8 mouse cellular contexts compared by ENCODE assay signal in the genomic region with DNA sequence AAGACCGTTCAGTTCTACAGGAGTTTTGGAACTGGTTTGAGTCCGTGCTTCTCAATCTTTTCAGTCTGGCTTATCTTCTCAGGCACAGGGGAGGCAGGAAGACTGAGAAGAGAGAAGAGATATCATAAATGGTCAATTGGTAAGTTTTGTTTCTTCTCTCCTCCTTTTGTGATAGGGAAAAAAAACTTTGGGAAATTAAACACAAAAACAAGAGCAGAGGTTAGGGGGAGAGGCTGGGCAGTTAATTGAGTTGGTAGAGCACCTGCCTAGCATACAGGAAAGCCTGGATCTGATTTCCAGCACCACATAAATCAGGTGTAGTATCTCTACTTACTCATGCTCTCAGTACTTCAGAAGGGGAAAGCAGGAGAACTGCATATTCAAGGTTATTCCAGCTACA. TPM values are rescaled to one million over a fixed set of nuclear protein-coding genes. Genes with fewer than 3 reads are reported as not detected.
DNase-seq lines count a peak whose midpoint lies in the region; ATAC-seq and TF ChIP-seq lines count a peak whose summit lies in the region.

A gene (minus strand): TSS at position 101 of the 400 bp plus-strand sequence.

- no peaks in the 10 kb centered on the region for H3K4me1 ChIP-seq in liver, embryonic 11.5 days (replicated peaks; ENCODE audit: control insufficient read depth, insufficient read depth, low read length)
- no peaks in the 10 kb centered on the region for H3K4me1 ChIP-seq in hindbrain, embryonic 11.5 days (replicated peaks; ENCODE audit: control insufficient read depth, insufficient read depth, low read length)
- H3K4me1 ChIP-seq in midbrain, embryonic 10.5 days = peaks cover 12% of the 10 kb centered on the region; the same call in 1 of the 2 replicates

- no peak within 1 kb of the TSS for H3K4me3 ChIP-seq in liver, embryonic 11.5 days (ENCODE audit: low read depth, low read length)
- no peak within 1 kb of the TSS for H3K4me3 ChIP-seq in hindbrain, embryonic 11.5 days (ENCODE audit: low read depth, low read length)
- H3K4me3 ChIP-seq in midbrain, embryonic 10.5 days = no peak within 1 kb of the TSS

- TF ChIP-seq CTCF in brain, embryonic 14.5 days (IDR thresholded peaks at IDR 0.05; ENCODE audit: borderline replicate concordance, extremely low read depth, insufficient read depth, insufficient read length) = no peak

- H3K27me3 ChIP-seq in liver, embryonic 11.5 days (replicated peaks; ENCODE audit: control insufficient read depth, insufficient read depth, low read length) = no peaks in the 10 kb centered on the region
- H3K27me3 ChIP-seq in hindbrain, embryonic 11.5 days (ENCODE audit: control insufficient read depth, insufficient read depth, low read length) = no peaks in the 10 kb centered on the region
- H3K27me3 ChIP-seq in midbrain, embryonic 10.5 days (ENCODE audit: low read depth, poor library complexity, severe bottlenecking) = peaks cover 6% of the 10 kb centered on the region; the same call in 1 of the 2 replicates

- no peak for ATAC-seq in liver, embryonic 11.5 days (replicated peaks; ENCODE audit: low FRiP score)
- no peak for ATAC-seq in hindbrain, embryonic 11.5 days (ENCODE audit: low FRiP score)
- ATAC-seq in erythroid progenitor cell, adult 5-6 weeks (replicated peaks; ENCODE audit: low FRiP score, poor library complexity, severe bottlenecking) = no peak

- WGBS in liver, embryonic 11.5 days = 59% methylated on average over 2 of the region's 2 CpGs
- WGBS in hindbrain, embryonic 11.5 days = 86% methylated on average over 2 of the region's 2 CpGs
- WGBS in midbrain, embryonic 10.5 days = 89% methylated on average over 2 of the region's 2 CpGs

- no peak for TF ChIP-seq POLR2A in brain, embryonic 14.5 days (IDR thresholded peaks at IDR 0.05; ENCODE audit: borderline replicate concordance, extremely low read depth, insufficient read depth, insufficient read length, poor library complexity, severe bottlenecking)

- no peak within 1 kb of the TSS for H3K9ac ChIP-seq in liver, embryonic 11.5 days (ENCODE audit: low read depth, low read length)
- H3K9ac ChIP-seq in hindbrain, embryonic 11.5 days (ENCODE audit: low read depth, low read length) = no peak within 1 kb of the TSS

- H3K4me2 ChIP-seq in liver, embryonic 11.5 days = no peak within 1 kb of the TSS
- no peak within 1 kb of the TSS for H3K4me2 ChIP-seq in hindbrain, embryonic 11.5 days (replicated peaks; ENCODE audit: low read depth, low read length)

- no peaks in the 10 kb centered on the region for H3K9me3 ChIP-seq in liver, embryonic 11.5 days (ENCODE audit: control insufficient read depth, low read length)
- H3K9me3 ChIP-seq in hindbrain, embryonic 11.5 days (ENCODE audit: control insufficient read depth, low read length) = no peaks in the 10 kb centered on the region
- H3K9me3 ChIP-seq in midbrain, embryonic 10.5 days (replicated peaks) = no peaks in the 10 kb centered on the region; the same call in 1 of the 2 replicates

- H3K36me3 ChIP-seq in liver, embryonic 11.5 days (ENCODE audit: control insufficient read depth, insufficient read depth, low read length) = no peaks in the 10 kb centered on the region
- no peaks in the 10 kb centered on the region for H3K36me3 ChIP-seq in hindbrain, embryonic 11.5 days (ENCODE audit: control insufficient read depth, insufficient read depth, low read length)
- H3K36me3 ChIP-seq in midbrain, embryonic 10.5 days = no peaks in the 10 kb centered on the region

- no peak for DNase-seq in liver, embryonic 11.5 days (ENCODE audit: low spot score)
- no peak for DNase-seq in liver
- DNase-seq in brain, embryonic 14.5 days (ENCODE audit: low read depth) = no peak
- DNase-seq in hindbrain, embryonic 11.5 days (ENCODE audit: low spot score) = no peak
- no peak for DNase-seq in midbrain, embryonic 10.5 days (ENCODE audit: low spot score)
- DNase-seq in testis, postnatal 14 days (ENCODE audit: low spot score) = no peak
- DNase-seq in MN1 (ENCODE audit: low spot score) = no peak

- no peak within 1 kb of the TSS for H3K27ac ChIP-seq in liver, embryonic 11.5 days (ENCODE audit: low read depth, low read length)
- no peak within 1 kb of the TSS for H3K27ac ChIP-seq in hindbrain, embryonic 11.5 days (ENCODE audit: low read depth, low read length)
- no peak within 1 kb of the TSS for H3K27ac ChIP-seq in midbrain, embryonic 10.5 days (replicated peaks)

RNA-seq across cellular contexts. Expression of the gene that starts here (rescaled TPM):
- polyA plus RNA-seq in liver, embryonic 11.5 days (2014; fragmentation: Nextera tagmentation; extraction: Ambion mirVana) = 13.5 and 14.1 TPM in 2 replicates
- polyA plus RNA-seq in brain, embryonic 14.5 days (2012; rRNA removed) = 54.2 and 61.6 TPM in 2 replicates
- polyA plus RNA-seq in hindbrain, embryonic 11.5 days (2014; fragmentation: Nextera tagmentation; extraction: Ambion mirVana) = 57.5 and 62.8 TPM in 2 replicates
- 32.3 and 39.8 TPM in 2 replicates for polyA plus RNA-seq in midbrain, embryonic 10.5 days (2016; fragmentation: Nextera tagmentation; extraction: Ambion mirVana)
- total RNA-seq in erythroid progenitor cell, adult 5-6 weeks (2015; ENCODE audit: low replicate concordance) = 10.5 and 18.4 TPM in 2 replicates
- 3.9 and 6.8 TPM in 2 replicates for total RNA-seq in erythroid progenitor cell, adult 5-6 weeks (2017; ENCODE audit: low replicate concordance)
